In the genomic region with DNA sequence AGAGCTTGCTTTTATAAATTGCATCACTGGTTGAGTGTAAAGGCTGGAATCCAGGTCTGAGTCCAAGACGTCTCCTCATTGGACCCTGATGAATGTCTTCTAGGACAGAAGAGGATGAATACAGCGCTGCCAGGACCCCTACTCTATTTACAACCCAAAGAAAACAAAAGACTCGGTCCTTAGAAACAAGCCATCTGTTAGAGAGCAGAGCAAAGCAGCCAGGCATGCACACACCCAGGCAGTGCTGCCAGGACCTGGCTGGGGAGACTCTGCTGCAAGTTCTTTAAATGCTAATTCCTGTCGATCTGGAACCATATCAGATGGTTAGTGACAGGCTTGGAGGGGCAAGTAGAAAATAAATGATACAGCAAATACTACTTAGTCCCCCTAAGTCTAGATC, we compare ENCODE assay signal across 10 mouse cellular contexts.
DNase-seq lines count a peak whose midpoint lies in the region; ATAC-seq and TF ChIP-seq lines count a peak whose summit lies in the region.
"Had no signal": no experiment of that assay in that cellular context is flagged by ENCODE, and none has a peak within 500 bp of the region (broad histone marks: within the 10 kb centered on the region; RNA-seq: fewer than 3 reads in every experiment).

No protein-coding gene starts in this region.

- no peak for TF ChIP-seq CTCF in brain, embryonic 14.5 days (IDR thresholded peaks at IDR 0.05; ENCODE audit: borderline replicate concordance, extremely low read depth, insufficient read depth, insufficient read length)

- H3K27me3 ChIP-seq in hindbrain, embryonic 12.5 days = no peaks in the 10 kb centered on the region
- H3K27me3 ChIP-seq in midbrain, embryonic 16.5 days (ENCODE audit: control insufficient read depth, insufficient read depth, low read depth, low read length) = no peaks in the 10 kb centered on the region
- H3K27me3 ChIP-seq in kidney, embryonic 14.5 days (ENCODE audit: control insufficient read depth, insufficient read depth, low read length) = no peaks in the 10 kb centered on the region
- H3K27me3 ChIP-seq: lung, embryonic 15.5 days had no signal

- no peak for TF ChIP-seq POLR2A in brain, embryonic 14.5 days (IDR thresholded peaks at IDR 0.05; ENCODE audit: borderline replicate concordance, extremely low read depth, insufficient read depth, insufficient read length, poor library complexity, severe bottlenecking)

- no peaks in the 10 kb centered on the region for H3K36me3 ChIP-seq in hindbrain, embryonic 12.5 days
- H3K36me3 ChIP-seq in midbrain, embryonic 16.5 days (ENCODE audit: control insufficient read depth, insufficient read depth, low read length) = no peaks in the 10 kb centered on the region
- H3K36me3 ChIP-seq in kidney, embryonic 14.5 days (ENCODE audit: control insufficient read depth, insufficient read depth, low read length) = no peaks in the 10 kb centered on the region
- H3K36me3 ChIP-seq: G1E; lung, embryonic 15.5 days had no signal

- no peak overlapping the region for H3K9ac ChIP-seq in hindbrain, embryonic 12.5 days
- no peak overlapping the region for H3K9ac ChIP-seq in midbrain, embryonic 16.5 days (ENCODE audit: low read depth, low read length)
- H3K9ac ChIP-seq in kidney, embryonic 14.5 days (ENCODE audit: low read depth, low read length) = no peak overlapping the region
- H3K9ac ChIP-seq: lung, embryonic 15.5 days had no signal

- no peak overlapping the region for H3K4me3 ChIP-seq in hindbrain, embryonic 12.5 days
- no peak overlapping the region for H3K4me3 ChIP-seq in midbrain, embryonic 16.5 days (ENCODE audit: low read depth, low read length)
- no peak overlapping the region for H3K4me3 ChIP-seq in kidney, embryonic 14.5 days (ENCODE audit: low read length)
- H3K4me3 ChIP-seq: lung, embryonic 15.5 days had no signal

- peak overlapping the region; percentile 44; the same call in 1 of the 2 replicates for H3K27ac ChIP-seq in hindbrain, embryonic 12.5 days
- peak overlapping the region; percentile 28; the same call in 1 of the 2 replicates for H3K27ac ChIP-seq in midbrain, embryonic 16.5 days (ENCODE audit: low read length)
- no peak overlapping the region for H3K27ac ChIP-seq in kidney, embryonic 14.5 days (ENCODE audit: low read depth, low read length)
- H3K27ac ChIP-seq: lung, embryonic 15.5 days had no signal

- peak; percentile 87 for ATAC-seq in hindbrain, embryonic 12.5 days (ENCODE audit: low FRiP score)
- peak; percentile 93 for ATAC-seq in midbrain, embryonic 16.5 days
- ATAC-seq in kidney, embryonic 14.5 days (ENCODE audit: low FRiP score, low TSS enrichment) = no peak
- ATAC-seq in CD4-positive, CD25-positive, alpha-beta regulatory T cell, adult 4 months = no peak

- no peak overlapping the region for H3K4me2 ChIP-seq in hindbrain, embryonic 12.5 days (replicated peaks)
- no peak overlapping the region for H3K4me2 ChIP-seq in midbrain, embryonic 16.5 days (ENCODE audit: low read length)
- no peak overlapping the region for H3K4me2 ChIP-seq in kidney, embryonic 14.5 days (replicated peaks; ENCODE audit: low read depth, low read length)
- H3K4me2 ChIP-seq: lung, embryonic 15.5 days had no signal

- H3K4me1 ChIP-seq in hindbrain, embryonic 12.5 days = peaks cover 4% of the 10 kb centered on the region; the same call in 1 of the 2 replicates
- H3K4me1 ChIP-seq in midbrain, embryonic 16.5 days (ENCODE audit: control insufficient read depth, insufficient read depth, low read length) = peaks cover 3% of the 10 kb centered on the region
- no peaks in the 10 kb centered on the region for H3K4me1 ChIP-seq in kidney, embryonic 14.5 days (ENCODE audit: control insufficient read depth, insufficient read depth, low read length)
- H3K4me1 ChIP-seq: lung, embryonic 15.5 days had no signal

- no peaks in the 10 kb centered on the region for H3K9me3 ChIP-seq in hindbrain, embryonic 12.5 days (replicated peaks)
- H3K9me3 ChIP-seq in midbrain, embryonic 16.5 days (replicated peaks; ENCODE audit: control insufficient read depth, low read length, poor library complexity, severe bottlenecking) = no peaks in the 10 kb centered on the region
- H3K9me3 ChIP-seq in kidney, embryonic 14.5 days (ENCODE audit: control insufficient read depth, low read length) = no peaks in the 10 kb centered on the region
- H3K9me3 ChIP-seq: G1E; lung, embryonic 15.5 days had no signal

- DNase-seq in brain, embryonic 14.5 days (ENCODE audit: low read depth) = peak; percentile 96
- DNase-seq in cerebellum, adult 9-11 months = peak; percentile 36
- no peak for DNase-seq in T-cell, adult 2 months (ENCODE audit: low spot score)
- DNase-seq: thymus, adult 18-20 months had no signal

- 9% methylated on average over 4 of the region's 4 CpGs for WGBS in hindbrain, embryonic 12.5 days
- 6% methylated on average over 4 of the region's 4 CpGs for WGBS in midbrain, embryonic 16.5 days
- WGBS in kidney, embryonic 14.5 days = 10% methylated on average over 4 of the region's 4 CpGs

Comparison
In these comparisons a context has a peak if more than half of its experiments do, and no peak if none do; other contexts are left out.
1. ATAC-seq: peak in hindbrain, embryonic 12.5 days (single experiment) and midbrain, embryonic 16.5 days (single experiment); none in kidney, embryonic 14.5 days (single experiment) and CD4-positive, CD25-positive, alpha-beta regulatory T cell, adult 4 months (single experiment).